In the genomic region with DNA sequence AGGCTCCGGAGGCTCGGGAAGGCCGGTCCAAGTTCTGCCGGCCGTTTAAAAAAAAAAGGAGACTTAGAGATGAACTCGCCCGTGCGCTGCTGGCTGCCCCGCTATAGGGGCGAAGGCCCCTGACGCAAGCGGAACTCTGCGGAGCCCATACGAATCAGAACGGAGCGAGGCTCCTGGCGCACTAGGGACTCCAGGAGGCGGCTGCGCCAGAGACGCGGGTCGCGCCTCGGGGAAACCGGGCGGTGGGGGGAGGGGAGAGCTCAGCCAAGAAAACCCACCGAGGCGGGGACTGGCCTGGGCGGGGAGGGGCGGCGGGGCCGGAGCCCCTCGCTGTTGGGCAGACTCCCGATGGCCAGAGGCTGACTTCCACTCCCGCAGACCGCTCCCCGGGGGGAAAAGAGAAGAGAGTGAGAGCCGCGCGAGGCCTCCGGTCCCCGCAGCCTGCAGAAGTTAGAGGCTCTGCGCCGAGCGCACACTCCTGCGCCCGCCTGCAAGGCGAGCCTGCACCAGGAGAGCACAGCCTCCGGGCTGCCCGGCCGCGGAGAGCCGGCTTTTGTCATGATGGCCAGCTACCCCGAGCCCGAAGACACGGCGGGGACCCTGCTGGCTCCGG, we compare ENCODE assay signal across 8 mouse cellular contexts. TPM values are rescaled to one million over a fixed set of nuclear protein-coding genes. Genes with fewer than 3 reads are reported as not detected.
DNase-seq lines count a peak whose midpoint lies in the region; ATAC-seq and TF ChIP-seq lines count a peak whose summit lies in the region.

A gene (plus strand): TSS at position 186 of the 613 bp plus-strand sequence.

- H3K4me2 ChIP-seq in heart, postnatal 0 days (ENCODE audit: low read depth, low read length), result peak within 1 kb of the TSS; percentile 77
- peak within 1 kb of the TSS; percentile 63 for H3K4me2 ChIP-seq in liver, embryonic 12.5 days

- TF ChIP-seq EP300 in heart, postnatal 0 days (IDR thresholded peaks at IDR 0.05; ENCODE audit: low read depth), result no peak

- H3K4me3 ChIP-seq in heart, postnatal 0 days (ENCODE audit: low read depth, low read length), result peak within 1 kb of the TSS; percentile 55
- peak within 1 kb of the TSS; percentile 45 for H3K4me3 ChIP-seq in liver, embryonic 12.5 days
- peak within 1 kb of the TSS; percentile 49 for H3K4me3 ChIP-seq in small intestine, adult 2 months (ENCODE audit: low read depth, low read length)

- peaks cover 23% of the 10 kb centered on the region for H3K4me1 ChIP-seq in heart, postnatal 0 days (ENCODE audit: control insufficient read depth, insufficient read depth)
- peaks cover 24% of the 10 kb centered on the region for H3K4me1 ChIP-seq in liver, embryonic 12.5 days
- peaks cover 22% of the 10 kb centered on the region for H3K4me1 ChIP-seq in small intestine, adult 2 months (ENCODE audit: control insufficient read depth, insufficient read depth, insufficient read length, low read length)

- no peaks in the 10 kb centered on the region for H3K9me3 ChIP-seq in heart, postnatal 0 days (replicated peaks; ENCODE audit: control insufficient read depth, low read length)
- no peaks in the 10 kb centered on the region for H3K9me3 ChIP-seq in liver, embryonic 12.5 days (replicated peaks)

- peaks cover 100% of the 10 kb centered on the region for H3K27me3 ChIP-seq in heart, postnatal 0 days (ENCODE audit: control insufficient read depth, insufficient read depth, low read length)
- H3K27me3 ChIP-seq in liver, embryonic 12.5 days (replicated peaks), result peaks cover 100% of the 10 kb centered on the region
- peaks cover 88% of the 10 kb centered on the region for H3K27me3 ChIP-seq in small intestine, adult 2 months (ENCODE audit: control insufficient read depth, insufficient read depth, low read length)

- no peak for TF ChIP-seq POLR2A in small intestine, adult 2 months (IDR thresholded peaks at IDR 0.05; ENCODE audit: low read depth, low read length)

- no peaks in the 10 kb centered on the region for H3K36me3 ChIP-seq in heart, postnatal 0 days (replicated peaks; ENCODE audit: control insufficient read depth, insufficient read depth, low read length)
- no peaks in the 10 kb centered on the region for H3K36me3 ChIP-seq in liver, embryonic 12.5 days
- no peaks in the 10 kb centered on the region for H3K36me3 ChIP-seq in small intestine, adult 2 months (ENCODE audit: control insufficient read depth, insufficient read depth, low read length)

- intact Hi-C loops in left cerebral cortex, postnatal 4 days (cut with DNase I), result no loop called here
- intact Hi-C loops in left cerebral cortex, postnatal 25 days (cut with DNase I), result no loop called here

- DNase-seq in left cerebral cortex, postnatal 4 days, result peak; percentile 19
- DNase-seq in left cerebral cortex, postnatal 25 days (ENCODE audit: low spot score in 2 of 2), result no peak
- peak; percentile 80 for DNase-seq in embryo, embryonic 11 days
- DNase-seq in heart, postnatal 0 days (ENCODE audit: low spot score), result no peak
- DNase-seq in layer of hippocampus, postnatal 14 days (ENCODE audit: low spot score in 2 of 2), result no peak
- DNase-seq in layer of hippocampus, adult 9-11 months, result no peak

- H3K27ac ChIP-seq in heart, postnatal 0 days (ENCODE audit: low read depth), result no peak within 1 kb of the TSS
- no peak within 1 kb of the TSS for H3K27ac ChIP-seq in liver, embryonic 12.5 days
- H3K27ac ChIP-seq in small intestine, adult 2 months (ENCODE audit: insufficient read depth, low read depth, low read length), result no peak within 1 kb of the TSS

- 0 out of 2 replicates have a peak, but pooled peaks have one; percentile 22 for ATAC-seq in heart, postnatal 0 days (ENCODE audit: insufficient read depth, low read depth)
- no peak for ATAC-seq in liver, embryonic 12.5 days

- no peak for TF ChIP-seq CTCF in heart, postnatal 0 days (IDR thresholded peaks at IDR 0.05; ENCODE audit: low read depth)
- no peak for TF ChIP-seq CTCF in small intestine, adult 2 months (IDR thresholded peaks at IDR 0.05; ENCODE audit: extremely low read depth, insufficient read length, insufficient replicate concordance, low read depth, low read length)

- under 1% methylated on average over 50 of the region's 58 CpGs for WGBS in heart, postnatal 0 days
- WGBS in liver, embryonic 12.5 days (ENCODE audit: insufficient replicate concordance), result 2% methylated on average over 57 of the region's 58 CpGs
- WGBS in small intestine, adult 2 months, result 1% methylated on average over 58 of the region's 58 CpGs

- H3K9ac ChIP-seq in heart, postnatal 0 days (replicated peaks; ENCODE audit: low read depth, low read length), result no peak within 1 kb of the TSS
- H3K9ac ChIP-seq in liver, embryonic 12.5 days, result no peak within 1 kb of the TSS

RNA-seq across cellular contexts. Expression of the gene that starts here (rescaled TPM):
- total RNA-seq in left cerebral cortex, postnatal 4 days (2021), result 1 to 10 TPM; 1.6 to 2.4 TPM
- under 1 TPM; 0.80 to 0.94 TPM for total RNA-seq in left cerebral cortex, postnatal 25 days (2021)
- total RNA-seq in heart, postnatal 0 days (2014; rRNA removed; ENCODE audit: low replicate concordance), result not detected in 2 replicates
- polyA plus RNA-seq in heart, postnatal 0 days (2015; fragmentation: Nextera tagmentation; extraction: Ambion mirVana), result not detected in 2 replicates
- polyA plus RNA-seq in liver, embryonic 12.5 days (2016; fragmentation: Nextera tagmentation; extraction: Ambion mirVana), result not detected in 2 replicates
- 0.08 TPM in 1 of 2 replicates, not detected in the other for polyA plus RNA-seq in small intestine, adult 2 months (2012; rRNA removed)
- 1 to 10 TPM; 1.4 to 1.6 TPM for total RNA-seq in layer of hippocampus, postnatal 14 days (2021)

Comparison
In these comparisons a context has a peak if more than half of its experiments do, and no peak if none do; other contexts are left out.
1. DNase-seq: peak in left cerebral cortex, postnatal 4 days (single experiment) and embryo, embryonic 11 days (single experiment); none in left cerebral cortex, postnatal 25 days (0 of 2), heart, postnatal 0 days (single experiment), layer of hippocampus, postnatal 14 days (0 of 2) and layer of hippocampus, adult 9-11 months (single experiment).
2. Peak in ATAC-seq, H3K4me3 ChIP-seq and H3K4me2 ChIP-seq in heart, postnatal 0 days; RNA of the gene not detected or under 1 TPM.
3. Peak in every context shown above with its lines, with median percentiles within 50 percentile points of each other: H3K4me3 ChIP-seq.